Mouse (Mus musculus) forebrain, embryonic 16.5 days (tissue): ENCODE results near the gene Plekhg5. TPM values are rescaled to one million over a fixed set of nuclear protein-coding genes. Genes with fewer than 3 reads are reported as not detected.
A peak's percentile ranks its signal among the peaks of the same experiment; 100 is the strongest.
"Not testable (repeated sequence)": the region's sequence is repeated elsewhere in the genome, so short reads cannot be mapped to it uniquely, and the experiment has no call there.

Experiments used
- ATAC-seq: fragments of 200-750 bp; cut with Nextera tagmentation; 2 replicates; pipeline ENCODE4 v1.8.0; 2017; ENCODE audit warnings: mild to moderate bottlenecking, moderate library complexity
- H3K27ac ChIP-seq: fragments of 300-500 bp; sonication (generic); 2 replicates; pipeline ENCODE4 v1.5.1; 2014; ENCODE audit warnings: low read length, control low read depth
- H3K27me3 ChIP-seq: fragments of 300-500 bp; sonication (generic); replicated peaks from 2 replicates; pipeline ENCODE4 v1.6.1; 2014; ENCODE audit warnings: low read length; ENCODE audit not compliant: control insufficient read depth, insufficient read depth
- H3K36me3 ChIP-seq: fragments of 300-500 bp; sonication (generic); 2 replicates; pipeline ENCODE4 v1.6.1; 2014; ENCODE audit not compliant: control insufficient read depth, insufficient read depth
- H3K4me1 ChIP-seq: fragments of 300-500 bp; sonication (generic); replicated peaks from 2 replicates; pipeline ENCODE4 v1.6.1; 2014; ENCODE audit warnings: low read length; ENCODE audit not compliant: control insufficient read depth, insufficient read depth
- H3K4me2 ChIP-seq: fragments of 300-500 bp; sonication (generic); 2 replicates; pipeline ENCODE4 v1.6.1; 2014; ENCODE audit warnings: mild to moderate bottlenecking, low read length, control low read depth
- H3K4me3 ChIP-seq: fragments of 300-500 bp; sonication (generic); replicated peaks from 2 replicates; pipeline ENCODE4 v1.5.1; 2014; ENCODE audit warnings: mild to moderate bottlenecking, low read length, control low read depth
- H3K9ac ChIP-seq: fragments of 300-500 bp; sonication (generic); replicated peaks from 2 replicates; pipeline ENCODE4 v1.6.1; 2014; ENCODE audit warnings: low read depth, low read length, control low read depth
- H3K9me3 ChIP-seq: fragments of 300-500 bp; sonication (generic); 2 replicates; pipeline ENCODE4 v1.6.1; 2016; ENCODE audit warnings: low read length; ENCODE audit not compliant: control insufficient read depth
- WGBS: fragments of 180-500 bp; shearing (Covaris S2); extraction: QIAGEN DNeasy Blood & Tissue Kit; methylation state at CpG from one replicate; pipeline ENCODE4 v1.1.7; 2014; 5-methylcytosine and 5-hydroxymethylcytosine counted together
- polyA plus RNA-seq: library from polyadenylated mRNA; unstranded; fragments of >200 nt; fragmentation: Nextera tagmentation; extraction: Ambion mirVana; gene quantifications from 2 replicates; pipeline ENCODE4 v1.2.1, GENCODE M21; 2015

The Plekhg5 gene
- polyA plus RNA-seq, 1 experiment from 2014 or later, result 13.2 TPM

- H3K9me3 ChIP-seq, H3K27me3 ChIP-seq, H3K36me3 ChIP-seq, H3K4me2 ChIP-seq, H3K4me3 ChIP-seq, ATAC-seq, H3K9ac ChIP-seq, H3K27ac ChIP-seq: not testable (repeated sequence)
- H3K4me1 ChIP-seq, result peaks cover 13% of the 10 kb centered on the region
- 92% methylated on average over 6 of the region's 6 CpGs for WGBS
Observed at GRCm38 (mm10) chr4:152036464-152036863, 35.8 kb upstream of the Plekhg5 start.

GRCm38 (mm10) chr4:152038225-152038984, 33.9 kb upstream of the Plekhg5 start, which contains the start of gene Tas1r1:
Gene Tas1r1, minus strand, starts transcription at chr4:152038568.
- Histone ChIP-seq H3K27ac (no peak within 1 kb of the TSS), H3K9ac (peak within 1 kb of the TSS; percentile 82), H3K4me3 (peak within 1 kb of the TSS; percentile 93), H3K9me3 (no peaks in the 10 kb centered on the region), H3K4me2 (peak within 1 kb of the TSS; percentile 95), H3K4me1 (peaks cover 13% of the 10 kb centered on the region), H3K36me3 (peaks cover 17% of the 10 kb centered on the region), H3K27me3 (no peaks in the 10 kb centered on the region)
- WGBS, result 47% methylated on average over 10 of the region's 10 CpGs
- no peak for ATAC-seq

- H3K4me2 ChIP-seq, result peak within 1 kb of the TSS; percentile 95
- H3K36me3 ChIP-seq, result peaks cover 19% of the 10 kb centered on the region
- H3K9me3 ChIP-seq, result no peaks in the 10 kb centered on the region
- peak; percentile 91 for ATAC-seq
- H3K4me3 ChIP-seq, result peak within 1 kb of the TSS; percentile 93
- no peaks in the 10 kb centered on the region for H3K27me3 ChIP-seq
- H3K27ac ChIP-seq, result no peak within 1 kb of the TSS
- H3K9ac ChIP-seq, result peak within 1 kb of the TSS; percentile 82
- peaks cover 13% of the 10 kb centered on the region for H3K4me1 ChIP-seq
- under 1% methylated on average over 83 of the region's 86 CpGs for WGBS
Observed at GRCm38 (mm10) chr4:152038985-152039830, 33.1 kb upstream of the Plekhg5 start, which contains the start of gene Nol9. Gene Nol9, plus strand, starts transcription at chr4:152039321.

- 5% methylated on average over 25 of the region's 25 CpGs for WGBS
- no peak for ATAC-seq
- peak overlapping the region; percentile 82 for H3K9ac ChIP-seq
- peaks cover 19% of the 10 kb centered on the region for H3K36me3 ChIP-seq
- H3K4me3 ChIP-seq, result peak overlapping the region; percentile 93
- no peak overlapping the region for H3K27ac ChIP-seq
- H3K27me3 ChIP-seq, result no peaks in the 10 kb centered on the region
- H3K4me1 ChIP-seq, result peaks cover 13% of the 10 kb centered on the region
- peak overlapping the region; percentile 95 for H3K4me2 ChIP-seq
- H3K9me3 ChIP-seq, result no peaks in the 10 kb centered on the region
Observed at GRCm38 (mm10) chr4:152039831-152040310, 32.4 kb upstream of the Plekhg5 start.

- H3K27me3 ChIP-seq, result no peaks in the 10 kb centered on the region
- no peak for ATAC-seq
- no peak overlapping the region for H3K4me3 ChIP-seq
- no peak overlapping the region for H3K4me2 ChIP-seq
- WGBS, result 95% methylated on average over 22 of the region's 22 CpGs
- H3K9ac ChIP-seq, result no peak overlapping the region
- H3K27ac ChIP-seq, result no peak overlapping the region
- H3K4me1 ChIP-seq, result peaks cover 13% of the 10 kb centered on the region
- peaks cover 23% of the 10 kb centered on the region for H3K36me3 ChIP-seq
- H3K9me3 ChIP-seq, result no peaks in the 10 kb centered on the region
Observed at GRCm38 (mm10) chr4:152041924-152042641, 30.2 kb upstream of the Plekhg5 start.

- peaks cover 13% of the 10 kb centered on the region for H3K4me1 ChIP-seq
- peaks cover 31% of the 10 kb centered on the region for H3K36me3 ChIP-seq
- no peak for ATAC-seq
- no peak overlapping the region for H3K9ac ChIP-seq
- H3K27ac ChIP-seq, result no peak overlapping the region
- no peaks in the 10 kb centered on the region for H3K27me3 ChIP-seq
- WGBS, result 85% methylated on average over 3 of the region's 3 CpGs
- H3K4me3 ChIP-seq, result no peak overlapping the region
- no peak overlapping the region for H3K4me2 ChIP-seq
- no peaks in the 10 kb centered on the region for H3K9me3 ChIP-seq
Observed at GRCm38 (mm10) chr4:152043171-152043570, 29.1 kb upstream of the Plekhg5 start.

- peaks cover 10% of the 10 kb centered on the region for H3K4me1 ChIP-seq
- WGBS, result 69% methylated on average over 6 of the region's 6 CpGs
Observed at GRCm38 (mm10) chr4:152044609-152045008, 27.7 kb upstream of the Plekhg5 start.

GRCm38 (mm10) chr4:152062390-152063110, 9.7 kb upstream of the Plekhg5 start:
- ATAC-seq, result no peak
- H3K4me1 ChIP-seq, result no peaks in the 10 kb centered on the region
- 80% methylated on average over 9 of the region's 9 CpGs for WGBS
- H3K36me3 ChIP-seq, result peaks cover 13% of the 10 kb centered on the region
- no peak overlapping the region for H3K27ac ChIP-seq
- no peaks in the 10 kb centered on the region for H3K27me3 ChIP-seq
- H3K9me3 ChIP-seq, result no peaks in the 10 kb centered on the region
- H3K4me3 ChIP-seq, result no peak overlapping the region
- no peak overlapping the region for H3K9ac ChIP-seq
- H3K4me2 ChIP-seq, result no peak overlapping the region

More at GRCm38 (mm10) chr4:152044609-152045008, 27.7 kb upstream of the Plekhg5 start:
- Histone ChIP-seq H3K9ac (no peak overlapping the region), H3K4me3 (no peak overlapping the region), H3K9me3 (no peaks in the 10 kb centered on the region), H3K36me3 (peaks cover 31% of the 10 kb centered on the region), H3K4me2 (no peak overlapping the region), H3K27me3 (no peaks in the 10 kb centered on the region), H3K27ac (no peak overlapping the region)
- ATAC-seq, result no peak
